Mouse (Mus musculus): Measurements from ENCODE around the gene Tuba1b. TPM values are rescaled to one million over a fixed set of nuclear protein-coding genes. Genes with fewer than 3 reads are reported as not detected.

Tuba1b gene
- polyA plus RNA-seq, 1 experiment from 2014 or later: 1,136 TPM

DNA sequence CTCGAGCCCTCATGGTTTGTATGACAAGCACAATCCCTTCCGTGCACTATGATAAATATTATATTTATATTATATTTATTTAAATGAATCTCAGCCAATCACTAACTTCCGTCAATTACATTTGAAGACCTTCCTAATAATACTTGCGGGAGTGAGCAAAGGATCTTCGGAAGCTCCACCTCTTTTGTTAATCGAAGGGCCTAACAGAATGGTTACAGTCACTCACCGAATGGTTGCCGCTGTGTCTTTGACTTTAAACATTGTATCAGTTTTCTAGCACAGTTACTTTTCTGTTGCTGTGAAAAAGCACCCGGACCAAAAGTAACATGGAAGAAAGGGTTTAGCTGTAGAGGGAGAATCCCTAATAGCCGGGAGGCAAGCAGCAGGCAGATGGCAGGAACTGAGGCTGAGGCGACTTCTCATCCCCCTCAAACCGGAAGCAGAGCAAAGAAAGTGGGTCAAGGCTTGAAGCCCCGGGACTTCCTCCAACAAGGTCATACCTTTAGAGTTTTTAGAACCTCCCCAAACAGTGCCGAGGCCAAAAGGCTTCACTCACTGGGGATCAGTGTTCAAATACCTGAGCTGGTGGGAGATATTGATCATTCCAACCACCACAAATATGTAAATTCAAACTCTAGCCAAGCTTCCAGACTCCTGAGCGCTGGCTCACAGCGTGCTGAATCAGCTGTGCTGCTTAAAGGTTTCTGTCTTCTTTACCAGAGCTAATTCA lies 35.2 kb upstream of the Tuba1b start:
- ATAC-seq (replicated peaks): no peak
- Histone ChIP-seq H3K9ac (peak overlapping the region; percentile 11), H3K4me2 (peak overlapping the region; percentile 53), H3K9me3 (no peaks in the 10 kb centered on the region), H3K4me1 (peaks cover 60% of the 10 kb centered on the region), H3K27me3 (replicated peaks) (no peaks in the 10 kb centered on the region), H3K4me3 (peak overlapping the region; percentile 3; the same call in 1 of the 2 replicates), H3K27ac (peak overlapping the region; percentile 97), H3K36me3 (replicated peaks) (no peaks in the 10 kb centered on the region)
- WGBS: 2% methylated on average over 16 of the region's 16 CpGs

DNA sequence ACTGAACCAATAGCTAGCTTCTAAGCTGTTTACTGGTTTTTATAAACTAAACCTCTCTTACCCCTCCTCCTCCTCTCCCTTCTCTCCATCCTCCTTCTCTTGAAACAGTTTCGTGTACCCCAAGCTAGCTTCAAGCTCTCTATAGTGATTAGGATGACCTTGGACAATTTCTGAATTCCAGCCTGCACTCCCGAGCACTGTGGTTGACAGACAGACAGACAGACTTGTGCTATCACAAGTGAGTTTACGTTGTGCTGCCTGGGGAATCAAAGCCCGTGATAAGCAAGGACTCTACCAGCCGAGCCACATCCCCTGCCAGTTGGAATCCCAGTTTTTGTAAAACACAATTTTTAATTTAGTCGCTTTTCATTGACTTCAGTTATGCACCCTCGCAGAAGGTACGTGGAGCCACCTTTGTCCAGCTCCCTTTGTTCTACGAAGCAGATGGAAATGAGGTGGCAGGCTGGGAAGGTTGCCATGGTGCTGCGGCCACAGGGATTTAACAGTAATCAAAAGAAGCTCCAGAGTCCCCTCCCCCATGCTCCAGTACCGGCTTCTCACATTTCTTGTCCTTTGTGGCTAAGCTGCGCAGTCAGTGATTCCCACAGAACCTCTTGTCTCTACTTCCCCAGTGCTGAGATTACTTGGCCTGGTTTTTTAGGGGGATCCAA lies 34.5 kb upstream of the Tuba1b start:
- ATAC-seq (replicated peaks): peak; percentile 78
- H3K27me3 ChIP-seq (replicated peaks): no peaks in the 10 kb centered on the region
- no peaks in the 10 kb centered on the region for H3K9me3 ChIP-seq
- H3K27ac ChIP-seq: peak overlapping the region; percentile 97
- peaks cover 60% of the 10 kb centered on the region for H3K4me1 ChIP-seq
- peak overlapping the region; percentile 53 for H3K4me2 ChIP-seq
- peak overlapping the region; percentile 39 for H3K9ac ChIP-seq
- peak overlapping the region; percentile 10; the same call in 1 of the 2 replicates for H3K4me3 ChIP-seq
- 2% methylated on average over 12 of the region's 12 CpGs for WGBS
- no peaks in the 10 kb centered on the region for H3K36me3 ChIP-seq (replicated peaks)

DNA sequence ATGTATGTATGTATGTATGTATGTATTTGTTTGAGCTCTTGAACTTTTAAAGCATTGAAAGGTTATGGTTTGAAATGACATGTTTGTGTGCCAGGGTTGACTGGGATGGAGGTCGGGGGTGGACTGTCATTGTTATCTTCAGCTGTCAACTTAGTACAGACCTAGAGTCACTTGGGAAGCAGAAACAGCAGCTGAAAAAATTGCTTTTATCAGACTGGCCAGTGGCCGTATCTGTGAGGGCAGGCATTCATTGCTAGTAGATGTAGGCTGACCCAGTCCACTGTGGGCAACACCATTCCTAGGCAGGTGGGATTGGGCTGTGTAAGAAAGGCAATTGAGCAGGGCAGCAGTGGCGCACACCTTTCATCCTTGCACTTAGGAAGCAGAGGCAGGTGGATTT lies 25.2 kb upstream of the Tuba1b start:
- no peak for ATAC-seq (replicated peaks)
- H3K9me3 ChIP-seq: no peaks in the 10 kb centered on the region
- H3K36me3 ChIP-seq (replicated peaks): no peaks in the 10 kb centered on the region
- peaks cover 9% of the 10 kb centered on the region for H3K4me1 ChIP-seq
- no peak overlapping the region for H3K4me2 ChIP-seq
- H3K4me3 ChIP-seq: no peak overlapping the region
- H3K27ac ChIP-seq: no peak overlapping the region
- H3K27me3 ChIP-seq (replicated peaks): no peaks in the 10 kb centered on the region
- WGBS: 78% methylated on average over 3 of the region's 3 CpGs
- H3K9ac ChIP-seq: no peak overlapping the region

DNA sequence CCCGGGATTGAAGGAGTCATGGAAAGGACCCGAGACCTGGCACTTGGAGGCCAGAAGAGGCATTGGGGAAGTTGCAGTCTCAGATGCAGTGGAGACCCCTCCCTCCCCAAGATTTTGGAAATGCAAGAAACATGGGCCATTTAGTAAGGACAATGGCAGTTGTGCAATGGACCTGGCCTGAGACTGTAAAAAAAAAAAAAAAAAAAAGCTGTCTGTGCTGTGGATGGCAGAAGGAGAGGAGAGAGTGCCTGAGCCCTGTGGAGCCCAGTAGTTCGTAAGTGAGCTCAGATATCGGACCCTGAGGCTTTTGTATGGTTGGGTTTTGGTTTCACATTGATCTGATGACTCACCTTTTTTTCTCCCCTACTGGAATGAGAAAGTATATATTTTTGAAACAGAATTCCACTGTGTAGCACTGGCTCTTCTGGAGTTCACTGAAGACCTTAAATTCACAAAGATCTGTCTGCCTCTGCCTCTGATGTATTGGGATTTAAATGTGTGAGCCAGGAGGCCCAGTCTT lies 24.6 kb upstream of the Tuba1b start:
- Histone ChIP-seq H3K36me3 (replicated peaks) (no peaks in the 10 kb centered on the region), H3K9ac (no peak overlapping the region), H3K27me3 (replicated peaks) (no peaks in the 10 kb centered on the region), H3K4me2 (no peak overlapping the region), H3K4me1 (peaks cover 9% of the 10 kb centered on the region), H3K4me3 (no peak overlapping the region), H3K9me3 (no peaks in the 10 kb centered on the region), H3K27ac (no peak overlapping the region)
- 88% methylated on average over 4 of the region's 4 CpGs for WGBS
- ATAC-seq (replicated peaks): no peak

DNA sequence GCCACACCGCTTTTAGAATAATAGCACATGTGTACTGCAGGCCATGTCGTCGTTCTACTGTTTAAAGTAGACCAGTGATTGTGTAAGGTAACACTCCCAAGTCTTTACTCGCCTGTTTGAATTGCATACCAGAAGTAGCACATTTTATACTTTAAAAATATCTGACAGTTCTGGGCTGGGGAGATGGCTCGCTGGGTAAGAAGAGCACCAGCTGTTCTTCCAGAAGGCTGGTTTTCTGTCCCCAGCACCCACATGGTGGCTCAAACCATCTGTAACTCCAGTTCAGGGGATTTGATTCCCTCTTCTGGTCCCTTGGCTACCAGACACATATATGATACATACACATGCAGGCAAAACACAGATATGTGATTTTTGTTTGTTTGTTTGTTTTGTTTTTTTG lies 23.1 kb upstream of the Tuba1b start:
- Histone ChIP-seq H3K27ac (no peak overlapping the region), H3K4me3 (no peak overlapping the region), H3K4me1 (peaks cover 9% of the 10 kb centered on the region), H3K9ac (no peak overlapping the region), H3K36me3 (replicated peaks) (no peaks in the 10 kb centered on the region), H3K4me2 (no peak overlapping the region), H3K27me3 (replicated peaks) (no peaks in the 10 kb centered on the region), H3K9me3 (no peaks in the 10 kb centered on the region)
- WGBS: 91% methylated on average over 5 of the region's 5 CpGs
- no peak for ATAC-seq (replicated peaks)

DNA sequence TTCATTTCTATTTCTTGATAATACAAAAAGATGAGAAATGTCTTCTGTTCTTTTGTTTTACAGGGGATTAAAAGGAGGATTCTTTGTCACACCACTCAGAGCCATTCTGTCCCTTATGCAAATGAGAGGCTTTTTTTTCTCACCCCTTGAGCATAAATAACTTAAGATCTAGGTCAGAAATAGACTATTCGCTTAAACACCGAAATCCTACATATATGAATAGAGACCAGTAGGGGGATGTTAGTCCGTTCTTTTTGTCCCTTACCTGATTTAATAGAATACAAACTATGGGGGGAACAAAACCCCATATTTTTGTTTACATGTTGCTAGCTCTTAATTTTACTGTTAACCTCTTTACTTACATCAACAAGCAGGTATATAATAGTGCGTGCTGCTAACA lies 21.6 kb upstream of the Tuba1b start:
- H3K4me2 ChIP-seq: peak overlapping the region; percentile 65

DNA sequence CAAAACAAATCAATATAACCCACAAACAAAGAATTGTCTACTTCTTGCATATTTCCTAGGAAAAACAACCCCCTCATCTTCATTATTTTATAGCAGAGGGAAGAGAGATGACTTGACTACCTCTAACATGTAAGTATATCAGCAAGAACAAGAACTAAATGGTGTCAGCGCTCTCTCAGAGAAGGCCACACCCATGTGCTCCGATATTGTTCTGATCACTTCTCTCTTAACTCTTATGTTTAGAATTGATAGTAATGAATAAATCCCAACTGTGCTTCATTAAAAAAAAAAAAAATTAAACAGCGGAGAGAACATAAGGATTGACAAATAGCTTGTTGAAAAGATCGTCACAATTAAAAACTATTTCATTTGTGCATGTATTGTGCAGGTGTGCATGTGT lies 21.0 kb upstream of the Tuba1b start:
- WGBS: 40% methylated on average over 4 of the region's 4 CpGs
- no peaks in the 10 kb centered on the region for H3K36me3 ChIP-seq (replicated peaks)
- H3K27ac ChIP-seq: peak overlapping the region; percentile 100
- ATAC-seq (replicated peaks): no peak
- peak overlapping the region; percentile 87 for H3K4me3 ChIP-seq
- H3K9me3 ChIP-seq: no peaks in the 10 kb centered on the region
- H3K27me3 ChIP-seq (replicated peaks): no peaks in the 10 kb centered on the region
- peak overlapping the region; percentile 53 for H3K9ac ChIP-seq
- H3K4me1 ChIP-seq: peaks cover 9% of the 10 kb centered on the region
- peak overlapping the region; percentile 65 for H3K4me2 ChIP-seq

More for the DNA sequence above, 21.6 kb upstream of the Tuba1b start:
- H3K4me3 ChIP-seq: no peak overlapping the region
- peak overlapping the region; percentile 53 for H3K9ac ChIP-seq
- peaks cover 9% of the 10 kb centered on the region for H3K4me1 ChIP-seq
- no peaks in the 10 kb centered on the region for H3K9me3 ChIP-seq
- WGBS: 36% methylated on average over 4 of the region's 4 CpGs
- no peaks in the 10 kb centered on the region for H3K27me3 ChIP-seq (replicated peaks)
- ATAC-seq (replicated peaks): no peak
- H3K36me3 ChIP-seq (replicated peaks): no peaks in the 10 kb centered on the region
- peak overlapping the region; percentile 100 for H3K27ac ChIP-seq

DNA sequence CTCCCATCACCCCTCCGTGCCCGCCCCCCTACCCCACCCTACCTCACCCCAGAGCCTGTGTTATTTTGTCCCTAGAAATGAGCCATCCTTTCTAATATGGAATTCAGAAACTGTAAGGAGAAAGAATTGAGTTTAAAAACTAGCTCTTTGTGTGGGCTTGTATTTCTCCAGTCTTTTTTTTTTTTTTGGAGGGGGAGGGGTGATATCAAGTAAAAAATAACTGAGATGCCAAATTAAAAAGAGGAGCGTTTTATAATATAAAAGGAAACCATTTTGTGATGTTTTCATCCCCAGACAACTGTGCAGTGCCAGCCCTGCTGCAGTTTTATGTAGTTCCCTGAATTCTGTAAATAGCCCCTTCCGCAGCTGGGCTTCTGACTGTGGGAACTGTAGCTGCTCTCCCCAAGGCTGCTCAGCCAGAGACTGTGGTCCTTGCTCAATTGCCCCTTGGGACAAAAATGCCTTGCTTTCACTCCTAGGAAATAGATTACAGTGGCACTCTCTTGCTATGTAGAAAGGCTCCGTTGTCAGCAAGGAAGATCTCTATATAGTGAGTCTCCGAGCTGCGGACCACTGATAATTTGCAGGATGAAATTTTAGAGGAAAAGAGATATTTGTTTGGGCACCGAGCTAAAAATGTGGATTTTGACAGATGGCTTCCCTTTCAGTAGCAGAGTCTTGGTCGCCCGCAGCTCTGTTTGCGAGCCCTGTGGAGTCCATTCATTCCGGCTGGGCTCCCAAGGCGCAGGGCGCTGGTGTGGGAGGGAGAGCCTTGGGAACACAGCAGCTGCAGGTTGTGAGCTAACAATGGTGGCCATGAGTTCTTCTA lies 20.3 kb upstream of the Tuba1b start:
- peak overlapping the region; percentile 87 for H3K4me3 ChIP-seq
- no peak for ATAC-seq (replicated peaks)
- no peaks in the 10 kb centered on the region for H3K36me3 ChIP-seq (replicated peaks)
- H3K27ac ChIP-seq: peak overlapping the region; percentile 100
- H3K9me3 ChIP-seq: no peaks in the 10 kb centered on the region
- 5% methylated on average over 14 of the region's 14 CpGs for WGBS
- peak overlapping the region; percentile 65 for H3K4me2 ChIP-seq
- H3K27me3 ChIP-seq (replicated peaks): no peaks in the 10 kb centered on the region
- peak overlapping the region; percentile 53 for H3K9ac ChIP-seq
- peaks cover 9% of the 10 kb centered on the region for H3K4me1 ChIP-seq

DNA sequence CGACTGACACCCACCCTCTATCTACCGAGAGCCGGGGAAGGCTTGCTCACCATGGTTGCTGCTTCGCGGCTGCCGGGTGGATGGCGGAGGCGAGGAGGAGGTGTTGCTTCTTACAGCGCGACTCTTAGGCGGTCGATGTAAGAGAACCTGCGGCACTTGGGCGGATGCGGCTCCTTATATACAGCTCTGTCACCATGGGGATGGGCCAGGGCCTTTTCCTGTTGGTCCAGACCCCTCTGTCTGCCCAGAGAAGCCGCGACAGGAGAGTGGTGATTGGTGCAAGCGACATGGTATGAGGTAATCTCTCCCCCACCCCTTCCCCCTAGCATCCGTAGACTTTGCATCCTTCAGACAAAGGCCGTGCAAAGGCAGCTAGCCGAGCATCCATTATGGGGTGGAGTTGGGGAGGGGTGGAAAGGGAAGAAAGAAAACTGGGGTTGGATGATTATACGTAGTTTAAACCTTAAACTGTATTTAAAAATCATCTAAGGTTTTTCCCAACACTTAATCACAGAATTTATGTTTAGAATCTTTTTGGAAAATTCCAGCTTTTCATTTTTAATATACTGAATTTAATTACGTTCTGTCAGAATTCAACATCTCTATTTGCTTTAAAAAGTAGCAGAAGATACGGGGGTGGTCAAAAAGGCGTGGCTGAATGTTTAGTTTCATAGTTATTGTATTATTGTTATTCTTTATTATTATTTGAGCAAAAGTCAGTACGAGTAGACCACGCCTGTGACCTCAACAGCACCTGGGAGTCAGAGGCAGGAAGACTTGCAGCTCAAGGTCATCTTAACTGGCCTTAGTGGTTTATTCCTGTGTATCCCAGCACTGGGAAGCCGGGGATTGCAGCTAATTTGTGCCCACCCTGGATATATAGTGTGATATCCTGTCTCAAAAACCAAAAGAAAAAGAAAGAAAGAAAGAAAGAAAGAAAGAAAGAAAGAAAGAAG lies 19.3 kb upstream of the Tuba1b start, which contains the start of the genes Gm49450 and Tuba1a:
Gene Gm49450 (minus strand): TSS at position 151 of the 956 bp plus-strand sequence.
Gene Tuba1a (minus strand): TSS at position 303 of the 956 bp plus-strand sequence.
- Histone ChIP-seq H3K27me3 (replicated peaks) (no peaks in the 10 kb centered on the region), H3K4me1 (peaks cover 19% of the 10 kb centered on the region), H3K9me3 (no peaks in the 10 kb centered on the region), H3K9ac (peak within 1 kb of the TSS; percentile 98), H3K27ac (peak within 1 kb of the TSS; percentile 100), H3K4me3 (peak within 1 kb of the TSS; percentile 87), H3K36me3 (replicated peaks) (no peaks in the 10 kb centered on the region), H3K4me2 (peak within 1 kb of the TSS; percentile 65)
- WGBS: 2% methylated on average over 28 of the region's 28 CpGs
- ATAC-seq (replicated peaks): peak; percentile 98

DNA sequence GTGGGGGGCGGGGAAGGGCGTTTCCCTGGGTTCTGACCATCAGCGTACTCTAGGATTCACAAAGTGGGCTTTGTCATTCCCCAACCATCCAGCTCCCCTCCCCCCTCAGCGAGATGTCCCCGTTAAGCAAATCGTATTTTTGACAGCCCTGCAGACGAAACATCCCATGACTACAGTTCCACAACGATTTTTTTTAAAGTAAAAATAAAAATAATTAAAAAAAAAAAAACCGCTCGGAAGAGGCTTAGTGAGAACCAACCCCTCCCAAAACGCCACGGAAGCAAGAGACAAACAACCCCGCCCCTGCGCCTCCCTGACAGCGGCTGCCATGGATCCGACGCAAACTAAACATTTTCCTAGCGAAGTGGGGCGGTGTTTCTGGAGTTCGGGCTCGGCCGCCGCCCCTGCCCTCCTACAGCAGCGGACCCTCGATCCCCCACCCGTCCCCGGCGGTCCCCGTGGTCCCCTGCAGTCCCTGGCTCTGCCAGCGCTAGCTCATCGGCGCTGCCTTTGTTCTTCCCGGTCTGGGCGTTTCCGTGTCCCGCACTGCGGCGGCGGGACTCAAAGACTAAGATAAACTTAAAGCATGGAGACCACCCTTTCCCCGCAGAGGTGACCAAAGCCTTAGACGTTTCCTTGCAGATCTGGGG lies 18.5 kb upstream of the Tuba1b start:
- H3K4me2 ChIP-seq: peak overlapping the region; percentile 56
- H3K9me3 ChIP-seq: no peaks in the 10 kb centered on the region
- no peaks in the 10 kb centered on the region for H3K27me3 ChIP-seq (replicated peaks)
- peak overlapping the region; percentile 98 for H3K9ac ChIP-seq
- peak overlapping the region; percentile 87 for H3K4me3 ChIP-seq
- H3K27ac ChIP-seq: peak overlapping the region; percentile 100
- H3K4me1 ChIP-seq: peaks cover 27% of the 10 kb centered on the region
- H3K36me3 ChIP-seq (replicated peaks): no peaks in the 10 kb centered on the region
- peak; percentile 51 for ATAC-seq (replicated peaks)
- under 1% methylated on average over 41 of the region's 41 CpGs for WGBS

DNA sequence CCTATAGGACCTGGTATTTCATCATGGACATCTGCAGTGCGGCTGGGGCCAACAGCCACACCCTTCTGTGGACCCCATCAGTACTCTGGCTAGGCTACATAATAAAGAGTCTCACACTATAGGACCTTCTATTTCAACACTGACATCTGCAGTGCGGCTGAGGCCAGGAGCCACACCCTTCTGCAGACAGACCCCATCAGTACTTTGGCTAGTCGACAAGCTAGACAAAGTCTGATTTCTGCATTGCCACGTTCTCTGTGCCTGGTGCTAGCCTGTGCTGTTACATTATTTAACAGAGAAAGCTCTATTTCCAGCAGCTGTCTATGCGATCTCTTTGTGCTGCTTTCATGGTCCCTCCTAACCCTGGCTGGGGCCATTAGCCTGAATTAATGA lies 17.7 kb upstream of the Tuba1b start:
- peak overlapping the region; percentile 98 for H3K9ac ChIP-seq
- no peaks in the 10 kb centered on the region for H3K9me3 ChIP-seq
- H3K4me3 ChIP-seq: peak overlapping the region; percentile 87
- no peaks in the 10 kb centered on the region for H3K36me3 ChIP-seq (replicated peaks)
- ATAC-seq (replicated peaks): no peak
- H3K27ac ChIP-seq: peak overlapping the region; percentile 100
- H3K4me2 ChIP-seq: peak overlapping the region; percentile 56
- WGBS: 2% methylated on average over 5 of the region's 5 CpGs
- H3K27me3 ChIP-seq (replicated peaks): no peaks in the 10 kb centered on the region
- H3K4me1 ChIP-seq: peaks cover 35% of the 10 kb centered on the region
